Mouse (Mus musculus): ENCODE results near the gene Pdcd4. TPM values are rescaled to one million over a fixed set of nuclear protein-coding genes. Genes with fewer than 3 reads are reported as not detected.

Gene Pdcd4
- polyA plus RNA-seq, 1 experiment from 2014 or later, result 80.5 TPM

DNA sequence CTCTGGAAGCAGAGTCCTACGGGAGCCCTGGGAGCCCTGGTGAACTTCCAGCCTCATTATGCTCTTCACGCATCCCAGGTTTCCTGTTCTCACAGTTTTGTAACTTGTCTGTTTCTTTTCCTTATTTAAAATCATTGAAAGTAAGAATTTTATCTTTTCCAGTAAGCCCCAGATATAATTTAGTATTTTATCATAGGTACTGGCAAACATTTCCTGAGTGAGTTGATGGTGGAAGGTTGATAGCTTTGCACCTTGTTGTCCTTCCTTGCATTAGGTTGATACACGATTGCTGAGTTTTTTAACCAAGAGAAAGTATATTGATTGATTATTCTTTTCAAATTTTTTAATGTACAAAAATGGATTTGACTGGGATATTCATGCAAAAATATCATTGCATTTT is 77.2 kb downstream of the Pdcd4 start:
- WGBS, result 87% methylated on average over 3 of the region's 3 CpGs
- Histone ChIP-seq H3K9me3 (ENCODE audit: control insufficient read depth, low read length) (no peaks in the 10 kb centered on the region), H3K4me2 (ENCODE audit: low read depth, low read length) (no peak overlapping the region), H3K4me3 (ENCODE audit: low read depth, low read length) (no peak overlapping the region), H3K27ac (replicated peaks; ENCODE audit: low read depth, low read length) (no peak overlapping the region), H3K4me1 (ENCODE audit: control insufficient read depth, insufficient read depth, low read length) (0 out of 2 replicates have a peak, but pooled peaks cover 5% of the 10 kb centered on the region), H3K27me3 (replicated peaks; ENCODE audit: control insufficient read depth, insufficient read depth, low read length) (no peaks in the 10 kb centered on the region), H3K9ac (ENCODE audit: low read depth, low read length) (no peak overlapping the region), H3K36me3 (ENCODE audit: control insufficient read depth, insufficient read depth, low read length) (no peaks in the 10 kb centered on the region)
- DNase-seq (ENCODE audit: low spot score), result no peak
- no peak for ATAC-seq (ENCODE audit: low read depth)

DNA sequence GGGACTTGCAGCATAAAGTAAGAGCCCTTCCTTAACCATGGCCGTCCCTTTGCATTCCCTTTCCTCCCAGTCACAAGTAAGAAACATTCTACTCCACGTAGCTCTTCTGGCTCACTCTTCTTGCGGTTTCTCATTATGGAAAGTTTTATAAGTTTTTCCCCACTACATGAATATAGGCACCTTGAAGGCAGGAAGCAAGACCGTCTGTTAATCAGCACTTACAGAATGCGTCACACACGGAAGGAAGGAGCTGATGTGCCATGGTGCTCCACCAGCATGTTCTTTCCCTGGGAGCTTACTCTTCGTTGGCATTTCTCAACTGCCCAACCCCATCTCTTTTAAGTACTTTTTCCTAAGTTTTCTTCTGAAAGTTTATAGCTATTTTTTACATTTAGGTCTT is 79.9 kb downstream of the Pdcd4 start:
- Histone ChIP-seq H3K36me3 (ENCODE audit: control insufficient read depth, insufficient read depth, low read length) (peaks cover 11% of the 10 kb centered on the region; the same call in 1 of the 2 replicates), H3K9me3 (ENCODE audit: control insufficient read depth, low read length) (no peaks in the 10 kb centered on the region; the same call in 1 of the 2 replicates), H3K4me3 (ENCODE audit: low read depth, low read length) (no peak overlapping the region), H3K27ac (replicated peaks; ENCODE audit: low read depth, low read length) (peak overlapping the region; percentile 44), H3K4me2 (ENCODE audit: low read depth, low read length) (no peak overlapping the region), H3K9ac (ENCODE audit: low read depth, low read length) (no peak overlapping the region), H3K27me3 (replicated peaks; ENCODE audit: control insufficient read depth, insufficient read depth, low read length) (no peaks in the 10 kb centered on the region), H3K4me1 (ENCODE audit: control insufficient read depth, insufficient read depth, low read length) (0 out of 2 replicates have a peak, but pooled peaks cover 5% of the 10 kb centered on the region)
- no peak for ATAC-seq (ENCODE audit: low read depth)
- DNase-seq (ENCODE audit: low spot score), result no peak
- WGBS, result 66% methylated on average over 7 of the region's 7 CpGs

DNA sequence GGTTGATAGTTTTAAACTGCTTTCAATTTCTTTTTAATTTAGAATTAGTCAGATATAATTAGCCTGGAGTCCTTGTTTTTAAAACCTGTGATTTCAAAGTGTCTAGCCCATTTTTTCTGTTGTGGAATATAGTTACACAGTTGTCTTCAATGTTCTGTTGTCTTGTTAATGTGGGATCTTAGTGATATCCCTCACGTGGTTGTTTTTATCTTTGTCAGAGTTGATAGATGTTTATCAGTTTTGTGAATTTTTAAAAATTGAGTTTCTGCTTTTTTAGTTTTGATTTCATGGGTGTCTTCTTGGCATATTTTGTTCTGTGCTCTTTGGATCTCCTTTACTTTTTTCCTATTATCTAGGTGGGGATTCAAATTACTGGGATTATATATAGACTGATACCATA is 81.6 kb downstream of the Pdcd4 start:
- Histone ChIP-seq H3K4me1 (ENCODE audit: control insufficient read depth, insufficient read depth, low read length) (0 out of 2 replicates have a peak, but pooled peaks cover 5% of the 10 kb centered on the region), H3K27ac (replicated peaks; ENCODE audit: low read depth, low read length) (no peak overlapping the region), H3K4me3 (ENCODE audit: low read depth, low read length) (no peak overlapping the region), H3K9ac (ENCODE audit: low read depth, low read length) (no peak overlapping the region), H3K9me3 (ENCODE audit: control insufficient read depth, low read length) (no peaks in the 10 kb centered on the region; the same call in 1 of the 2 replicates), H3K36me3 (ENCODE audit: control insufficient read depth, insufficient read depth, low read length) (peaks cover 15% of the 10 kb centered on the region; the same call in 1 of the 2 replicates), H3K4me2 (ENCODE audit: low read depth, low read length) (no peak overlapping the region), H3K27me3 (replicated peaks; ENCODE audit: control insufficient read depth, insufficient read depth, low read length) (no peaks in the 10 kb centered on the region)
- DNase-seq (ENCODE audit: low spot score) (no peak), ATAC-seq (ENCODE audit: low read depth) (no peak)
- WGBS, result 83% methylated on average over 1 of the region's 1 CpGs

Other genes starting within 250 kb of the Pdcd4 start
- 5.8 and 5.9 TPM in 2 replicates for gene Rbm20, start 214.9 kb upstream of the Pdcd4 start, polyA plus RNA-seq (2014; fragmentation: Nextera tagmentation; extraction: Ambion mirVana)
- gene Shoc2, start 52.1 kb downstream of the Pdcd4 start, polyA plus RNA-seq (2014; fragmentation: Nextera tagmentation; extraction: Ambion mirVana), result 48.1 and 50.5 TPM in 2 replicates
- 90.6 and 93.6 TPM in 2 replicates for gene Bbip1, start 52.4 kb downstream of the Pdcd4 start, polyA plus RNA-seq (2014; fragmentation: Nextera tagmentation; extraction: Ambion mirVana)
- gene Adra2a, start 151.9 kb downstream of the Pdcd4 start, polyA plus RNA-seq (2014; fragmentation: Nextera tagmentation; extraction: Ambion mirVana), result 2.1 and 2.3 TPM in 2 replicates

Data from embryonic facial prominence, embryonic 14.5 days (tissue).